Mouse (Mus musculus) cerebellum, postnatal 14 days (tissue): ENCODE measurements around the gene Tmem119.

Experiments used
- DNase-seq, 2 experiments: peaks; one replicate each; pipeline ENCODE4 v3.0.0; 2021; ENCODE audit warnings: mixed read lengths in 2 of 2

Gene Tmem119

DNA sequence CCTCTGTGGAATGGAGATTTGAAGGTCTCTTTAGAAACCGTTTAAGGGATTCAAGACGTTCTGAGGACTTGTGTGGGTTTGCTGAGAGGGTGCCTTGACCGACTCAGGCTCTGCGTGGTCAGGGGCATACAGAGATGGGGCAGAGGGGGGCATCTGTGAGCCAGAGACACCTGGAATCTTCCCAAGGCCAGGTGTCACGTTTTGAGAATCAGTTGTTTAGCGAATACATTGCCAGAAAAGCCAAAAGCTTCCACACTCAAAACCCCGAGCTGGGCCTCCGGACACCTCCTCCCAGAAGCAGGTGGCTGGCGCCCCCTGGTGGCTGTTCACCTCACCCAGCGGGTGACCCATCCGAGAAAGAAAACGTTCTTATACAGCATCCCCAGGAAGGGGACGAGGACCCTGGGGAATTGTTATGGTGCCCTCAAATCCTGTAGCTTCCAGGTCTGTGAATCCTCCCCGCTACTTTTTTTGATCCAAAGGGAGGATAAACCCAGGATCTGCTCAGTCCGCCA is 15.4 kb upstream of the Tmem119 start:
- DNase-seq, result peak; percentile 83 to 90

DNA sequence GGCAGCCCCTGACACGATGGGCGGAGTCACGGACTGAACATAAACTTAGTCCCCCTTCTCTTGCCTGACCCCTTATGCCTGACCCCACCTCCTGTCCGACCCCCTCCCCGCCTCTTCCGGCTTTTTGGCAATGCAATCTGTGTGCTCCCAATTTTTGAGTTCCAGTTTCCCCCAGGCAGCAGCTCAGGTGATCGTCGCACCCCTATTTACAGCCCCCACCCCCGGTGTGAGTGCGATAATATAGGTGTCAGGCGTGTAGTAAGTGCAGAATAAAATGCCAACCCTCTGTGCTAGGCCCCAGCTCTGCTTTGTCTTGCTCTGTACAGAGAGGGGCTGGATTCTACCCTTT is 14.7 kb upstream of the Tmem119 start:
- DNase-seq, result no peak

DNA sequence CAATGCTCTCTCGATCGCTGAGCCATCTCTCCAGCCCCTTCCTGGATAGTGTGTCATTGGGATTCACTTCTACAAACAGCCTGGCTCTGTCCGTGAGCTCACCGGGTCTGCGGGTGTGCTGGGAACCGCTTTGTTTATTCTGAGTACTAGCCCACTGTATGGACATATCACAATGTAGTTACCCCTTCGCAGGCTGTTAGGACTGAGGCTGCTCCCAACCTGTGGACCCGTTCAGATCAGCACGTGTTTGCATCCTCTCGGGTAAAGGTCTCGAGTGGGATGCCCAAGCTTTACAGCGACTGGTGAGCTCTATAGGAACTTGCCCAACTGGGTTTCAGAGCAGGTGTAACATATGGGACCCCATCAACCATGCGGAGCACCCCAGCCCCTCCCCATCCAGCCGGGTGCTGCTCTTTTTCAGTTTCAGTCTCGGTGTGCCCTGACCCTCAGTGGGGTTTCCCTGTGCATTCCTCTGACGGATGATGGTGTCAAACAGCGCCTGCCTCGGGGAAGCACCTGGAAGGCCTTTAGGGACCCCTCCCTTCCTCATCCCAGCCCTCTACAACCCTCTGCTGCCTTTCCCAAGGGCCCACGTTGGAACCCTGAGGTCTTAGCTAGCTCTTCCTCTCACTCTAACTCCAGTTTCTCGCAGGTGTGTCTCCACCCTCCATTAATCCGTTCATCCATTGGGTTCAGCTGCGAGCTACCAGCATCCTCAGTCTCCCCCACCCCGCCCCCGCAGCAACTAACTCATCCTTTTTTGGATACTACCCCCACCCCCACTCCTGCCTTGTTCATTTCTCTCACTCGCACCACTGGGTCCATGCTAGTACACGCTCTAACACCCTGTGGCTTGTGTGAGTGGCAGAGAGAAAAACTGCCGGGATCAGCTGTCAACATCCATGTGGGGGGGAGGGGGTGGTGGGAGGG is 14.1 kb upstream of the Tmem119 start:
- no peak for DNase-seq

DNA sequence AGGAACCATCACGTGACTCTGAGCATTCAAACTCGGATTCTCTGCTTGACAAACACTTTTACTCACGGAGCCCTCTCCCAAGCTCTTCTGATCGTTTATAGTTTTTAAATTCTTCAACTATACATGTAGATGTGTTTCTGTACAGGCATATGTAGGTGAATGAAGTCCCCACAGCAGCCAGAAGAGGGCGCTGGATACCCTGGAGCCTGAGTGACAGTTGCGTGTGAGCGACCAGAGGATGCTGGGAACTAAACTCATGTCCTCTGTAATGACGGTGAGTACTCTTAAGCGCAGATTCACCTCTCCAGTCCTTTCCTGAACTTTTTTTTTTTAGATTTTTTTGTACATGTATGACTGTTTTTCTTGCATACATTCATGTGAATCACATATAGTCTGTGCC is 13.3 kb upstream of the Tmem119 start:
- DNase-seq, result no peak

DNA sequence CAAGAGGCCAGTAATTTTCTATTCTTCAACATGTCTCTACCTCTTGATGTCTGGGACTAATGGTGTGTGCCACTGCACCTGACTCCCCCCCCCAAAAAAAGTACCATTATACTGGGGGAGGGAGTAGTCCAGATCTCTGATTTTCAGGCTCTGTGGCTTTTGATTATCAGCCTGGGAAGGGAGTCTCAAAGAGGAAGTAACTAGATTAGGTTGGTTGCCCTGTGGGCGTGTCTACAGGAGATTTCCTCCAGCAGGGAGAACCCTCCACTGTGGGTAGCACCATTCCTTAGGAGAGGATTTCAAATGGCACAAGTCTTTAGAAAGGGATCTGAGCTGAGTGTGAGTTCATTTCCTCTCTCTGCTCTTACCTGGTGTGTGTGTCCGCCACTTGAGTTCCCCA is 12.3 kb upstream of the Tmem119 start:
- no peak for DNase-seq

DNA sequence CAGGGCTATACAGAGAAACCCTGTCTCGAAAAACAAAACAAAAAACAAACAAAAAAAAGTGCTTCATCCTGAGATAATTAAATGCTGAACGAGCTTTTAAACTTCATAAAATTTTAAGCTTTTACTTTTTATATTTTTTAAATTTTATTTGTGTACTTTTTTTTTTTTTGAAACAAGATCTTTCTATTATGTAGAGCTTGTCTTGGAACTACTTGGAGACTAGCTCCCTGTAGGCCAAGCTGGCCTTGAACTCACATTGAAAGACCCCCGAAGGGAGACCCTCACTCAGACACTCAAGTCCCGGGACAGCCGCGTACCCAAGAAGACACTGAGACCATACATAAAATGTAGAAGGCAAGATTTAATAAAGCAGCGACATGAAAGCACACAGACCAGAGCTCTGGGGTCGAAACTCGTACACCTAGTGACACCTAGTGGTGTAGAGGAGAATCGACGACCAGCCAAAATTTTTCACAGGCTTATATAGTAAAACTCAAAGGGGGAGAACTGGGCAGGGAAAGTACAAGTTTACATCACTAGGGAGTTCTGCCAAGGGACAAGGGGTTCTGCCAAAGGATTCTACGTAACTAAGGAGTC is 11.6 kb upstream of the Tmem119 start:
- peak in 1 of 2 experiments; percentile 32 for DNase-seq

DNA sequence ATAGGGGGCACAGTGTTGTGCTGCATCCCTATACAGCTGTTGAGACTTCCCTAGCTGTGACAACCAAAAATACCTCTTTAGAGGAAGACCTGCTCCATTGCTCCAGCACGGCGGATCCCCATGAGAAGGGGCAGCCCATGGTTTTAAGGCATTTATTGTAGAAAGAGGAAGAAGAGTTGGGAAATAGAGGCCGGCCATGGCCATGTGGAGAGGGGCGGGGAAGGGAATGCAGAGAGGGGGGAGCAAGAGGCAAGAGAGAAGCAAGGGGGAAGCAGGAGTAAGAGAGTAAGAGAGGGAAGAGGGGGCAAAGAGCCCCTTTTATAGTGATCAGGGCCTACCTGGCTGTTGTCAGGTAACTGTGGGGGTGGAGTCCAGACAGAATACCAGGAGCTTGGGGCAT is 9.8 kb upstream of the Tmem119 start:
- DNase-seq, result no peak

DNA sequence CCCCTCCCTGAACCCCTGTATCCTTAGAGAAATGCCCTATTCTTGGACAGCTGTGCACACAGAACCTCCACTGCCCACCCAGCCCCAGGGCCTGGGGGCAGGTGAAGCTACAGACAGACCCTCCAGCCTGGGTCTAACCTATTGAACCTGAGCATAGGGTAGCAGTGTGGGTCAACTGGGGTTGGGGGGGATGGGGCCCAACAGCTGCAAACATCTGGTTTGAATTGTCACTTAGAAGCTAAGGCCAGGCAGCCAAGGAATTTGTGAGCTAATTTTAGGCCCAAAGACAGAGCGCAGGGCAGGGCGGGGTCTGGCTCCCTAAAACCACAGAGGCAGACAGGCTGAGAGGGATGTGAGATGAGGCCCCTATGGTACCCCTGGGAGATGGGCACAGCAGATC is 7.9 kb upstream of the Tmem119 start:
- no peak for DNase-seq

DNA sequence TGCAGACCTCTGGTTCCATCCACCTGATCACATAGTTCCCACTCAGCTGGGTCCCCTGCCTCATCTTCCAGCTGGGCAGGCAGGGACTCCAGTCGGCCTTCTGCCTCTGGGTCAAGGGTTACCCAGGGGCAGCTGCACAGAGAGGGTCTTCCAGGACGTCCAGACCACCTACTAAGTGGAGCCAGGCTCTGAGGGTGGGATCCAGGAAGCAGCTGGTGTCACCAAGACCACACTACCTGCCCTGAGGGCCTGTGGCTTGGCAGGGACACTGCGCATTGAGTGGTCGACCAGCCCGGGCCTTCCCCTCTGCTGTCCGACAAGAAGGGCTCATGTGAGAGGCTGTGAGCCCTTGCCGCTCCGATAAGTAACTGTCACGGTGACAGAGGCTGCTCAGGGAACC is 7.4 kb upstream of the Tmem119 start:
- no peak for DNase-seq

DNA sequence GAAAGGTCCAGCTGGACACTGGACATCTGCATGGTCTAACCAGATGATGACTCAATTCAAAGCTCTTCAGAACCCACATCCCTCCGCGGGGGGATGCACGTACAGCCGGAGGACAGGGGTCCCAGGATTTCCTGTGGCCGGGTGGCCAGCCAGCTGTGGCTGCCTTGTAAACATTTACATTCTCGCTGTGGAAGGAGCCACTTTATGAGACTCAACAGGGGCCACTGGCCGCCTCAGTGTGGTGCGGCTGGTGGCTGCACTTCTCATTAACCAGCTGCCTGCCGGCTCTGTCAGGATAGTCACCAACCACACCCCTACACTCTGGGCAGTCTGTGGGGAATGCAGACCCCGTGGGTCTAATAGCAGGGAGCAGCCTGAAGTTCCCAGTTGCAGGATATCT is 6.1 kb upstream of the Tmem119 start:
- DNase-seq, result no peak

DNA sequence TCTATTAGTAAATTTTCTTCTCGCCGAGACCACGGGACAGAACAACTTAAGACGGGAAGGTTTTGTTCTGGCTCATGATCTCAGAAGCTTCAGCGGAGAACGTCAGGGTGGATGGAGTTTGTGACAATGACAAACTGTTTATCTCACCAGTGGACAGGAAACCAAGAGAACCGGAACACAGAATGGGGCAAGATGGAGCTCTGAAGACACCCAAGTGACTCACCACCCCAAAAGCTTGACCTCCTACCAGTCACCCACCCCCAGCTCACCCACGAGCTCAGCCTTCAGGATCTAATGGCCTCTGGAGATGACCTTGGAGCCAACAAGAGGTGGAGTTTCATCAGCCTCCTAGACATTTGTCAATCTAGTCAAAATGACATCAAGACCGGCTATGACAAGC is 5.0 kb upstream of the Tmem119 start:
- no peak for DNase-seq

DNA sequence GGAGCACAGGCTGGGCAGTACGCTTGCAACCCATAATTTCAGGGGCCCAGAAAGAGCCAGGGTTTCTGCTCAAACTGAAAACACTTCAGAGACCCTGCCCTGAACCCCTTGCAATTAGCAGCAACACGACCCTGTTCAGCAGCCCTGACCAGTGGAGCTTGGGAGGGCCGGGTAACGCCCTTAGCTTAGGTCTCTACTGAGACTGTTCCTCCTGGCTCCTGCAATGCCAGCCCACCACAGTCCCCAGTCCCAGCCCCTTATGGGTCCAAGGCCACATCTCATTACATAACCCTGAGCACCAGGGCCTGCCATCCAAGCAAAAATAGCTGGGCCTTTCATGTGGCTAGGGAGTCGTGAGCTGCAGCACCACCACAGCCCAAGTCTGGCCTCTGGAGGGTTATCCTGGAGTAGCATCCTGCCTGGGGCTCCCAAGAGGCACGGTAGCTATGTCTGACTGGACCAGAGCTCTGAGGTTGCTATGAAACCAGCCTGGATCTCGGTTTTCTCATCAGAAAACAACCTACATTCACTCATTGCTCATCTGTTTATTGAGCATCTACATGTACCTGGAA is 4.2 kb upstream of the Tmem119 start:
- DNase-seq, result no peak

DNA sequence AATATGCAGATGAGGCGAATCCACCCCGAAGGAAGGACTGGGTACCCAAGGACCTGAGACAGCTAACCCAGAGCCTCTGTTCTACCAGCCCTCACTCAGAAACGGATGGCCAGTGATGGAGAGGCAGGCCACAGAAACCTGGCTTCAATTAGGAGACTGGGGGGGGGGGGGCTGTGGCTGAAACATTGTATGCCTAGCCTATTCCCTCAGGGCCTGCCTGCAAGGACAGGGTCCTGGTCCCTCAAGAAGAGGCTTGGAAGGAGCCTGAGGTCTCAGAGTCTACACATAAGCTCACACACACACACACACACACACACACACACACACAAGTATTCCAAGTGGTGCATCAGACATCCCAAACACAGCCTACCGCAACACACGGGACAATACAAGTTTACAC is 625 bp downstream of the Tmem119 start:
- no peak for DNase-seq

DNA sequence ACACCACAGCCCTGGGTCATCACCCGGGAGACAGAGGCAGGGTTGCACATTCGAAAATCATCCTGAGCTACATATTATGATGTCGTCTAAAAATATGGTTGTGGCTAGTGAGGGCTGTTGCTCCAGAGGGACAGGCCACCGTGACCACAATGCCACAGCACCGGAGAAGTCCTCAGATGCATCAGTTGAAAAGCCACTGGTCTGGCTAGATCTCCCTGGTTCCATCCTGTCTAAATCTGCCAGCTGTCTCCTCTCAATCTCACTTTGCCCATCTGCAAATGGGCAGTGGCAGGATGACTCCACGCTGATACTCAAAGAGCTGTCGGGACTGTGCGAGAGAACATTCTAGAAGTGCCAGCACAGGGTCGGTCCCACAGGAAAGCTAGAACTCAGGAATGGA is 1.8 kb downstream of the Tmem119 start:
- no peak for DNase-seq

DNA sequence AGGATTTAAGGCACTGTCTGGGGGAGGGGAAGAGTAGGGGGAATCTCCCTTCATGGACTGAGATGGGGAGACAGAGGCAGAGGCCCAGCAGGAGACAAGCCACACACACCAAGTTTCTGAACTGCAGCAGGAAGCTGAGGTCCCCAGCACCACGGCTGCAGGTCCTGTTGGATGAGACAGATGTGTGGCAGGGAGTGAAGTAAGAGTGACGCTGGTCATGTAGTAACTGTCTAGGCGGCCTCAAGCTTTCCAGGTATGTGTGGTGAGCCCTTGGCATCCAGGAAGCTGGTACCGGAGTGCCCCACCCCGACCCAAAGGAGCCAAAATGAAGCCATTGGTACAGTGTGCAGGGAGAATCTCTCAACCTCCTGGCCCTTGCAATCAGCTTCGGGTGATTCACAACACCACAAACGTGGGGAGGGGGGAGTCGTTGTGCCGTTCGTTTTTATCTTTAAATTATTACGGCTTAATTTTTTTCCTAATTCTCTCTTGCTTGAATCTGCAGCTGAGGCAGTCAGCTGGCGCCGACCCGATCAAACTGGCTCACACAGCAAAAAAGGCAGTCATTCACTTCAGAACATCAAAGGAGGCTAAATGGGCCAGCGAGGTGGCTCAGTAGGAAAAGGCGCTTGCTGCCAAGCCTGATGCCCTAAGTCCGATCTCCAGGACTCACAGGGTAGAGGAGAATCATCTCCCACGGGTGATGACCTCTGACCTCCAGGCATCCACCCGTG is 3.0 kb downstream of the Tmem119 start:
- DNase-seq, result no peak

DNA sequence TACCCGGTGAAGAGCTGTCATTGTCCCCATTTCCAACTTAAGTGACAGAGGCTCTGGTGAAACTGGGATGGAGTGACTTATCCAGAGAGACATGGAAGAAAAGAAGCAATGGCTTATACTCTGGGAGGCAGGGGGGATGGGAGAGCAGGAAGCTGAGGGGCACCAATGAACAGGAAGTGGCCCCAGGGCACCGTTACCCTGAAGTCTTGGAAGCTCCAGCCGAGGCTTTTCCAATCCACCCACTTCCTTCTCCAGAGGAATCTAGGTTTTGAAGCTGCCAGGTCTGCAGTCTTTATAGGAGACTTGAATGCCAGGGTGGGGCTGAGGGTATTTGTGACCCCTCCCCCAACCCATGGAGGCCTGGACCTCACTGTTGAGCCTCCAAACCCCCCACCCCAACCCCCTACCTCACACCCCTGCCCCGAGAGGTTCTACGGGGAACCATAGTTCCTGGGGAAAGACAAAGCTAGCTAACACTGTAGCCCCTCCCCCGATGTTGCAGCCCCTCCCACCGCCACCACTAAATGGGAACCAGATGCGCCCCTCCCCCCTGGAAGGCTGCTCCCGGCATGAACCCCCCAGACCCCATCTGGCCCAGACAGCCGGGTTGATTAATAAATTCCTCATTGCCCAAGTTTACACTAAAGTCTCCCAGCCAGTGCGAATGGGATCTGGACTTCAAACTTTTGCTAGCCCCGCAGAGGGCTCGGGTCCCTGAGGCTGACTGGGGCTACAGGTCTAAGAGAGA is 3.7 kb downstream of the Tmem119 start:
- DNase-seq, result no peak

DNA sequence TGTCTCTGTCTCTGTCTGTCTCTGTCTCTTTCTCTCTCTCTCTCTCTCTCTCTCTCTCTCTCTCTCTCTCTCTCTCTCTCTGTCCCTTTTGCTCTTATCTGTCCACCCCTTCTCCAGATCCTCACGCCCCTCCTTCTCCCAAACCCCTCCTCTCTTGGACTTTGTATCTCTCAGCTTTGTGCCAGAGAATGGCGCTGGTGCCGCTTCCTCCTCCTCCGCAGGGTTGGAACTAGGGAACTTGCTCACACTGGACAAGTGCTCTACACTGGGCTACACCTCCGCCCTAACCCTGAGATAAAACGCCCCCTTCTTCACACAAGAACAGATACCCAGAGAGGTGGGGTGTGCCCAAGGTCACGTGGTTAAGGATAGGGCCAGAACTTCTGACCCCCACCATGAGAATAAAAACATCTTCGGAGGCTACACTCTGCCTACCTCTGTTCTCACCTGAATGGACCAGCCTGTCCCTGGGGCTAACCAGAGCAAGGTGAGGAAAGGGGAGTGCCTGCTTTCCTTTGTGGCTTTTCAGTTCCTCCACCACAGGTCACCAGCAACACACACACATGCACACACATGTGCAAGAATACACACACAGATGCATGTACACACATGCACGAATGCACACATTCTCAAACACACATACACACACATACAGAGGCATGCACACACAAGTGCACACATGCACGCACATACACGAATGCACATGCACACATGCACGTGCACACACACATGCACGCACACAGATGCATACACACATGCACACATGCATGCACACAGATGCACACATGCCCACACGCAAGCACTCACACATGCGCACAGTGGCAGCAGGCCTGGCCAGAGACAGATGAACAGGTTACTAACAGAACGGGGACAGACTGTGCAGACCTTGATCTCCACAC is 8.9 kb downstream of the Tmem119 start:
- no peak for DNase-seq

DNA sequence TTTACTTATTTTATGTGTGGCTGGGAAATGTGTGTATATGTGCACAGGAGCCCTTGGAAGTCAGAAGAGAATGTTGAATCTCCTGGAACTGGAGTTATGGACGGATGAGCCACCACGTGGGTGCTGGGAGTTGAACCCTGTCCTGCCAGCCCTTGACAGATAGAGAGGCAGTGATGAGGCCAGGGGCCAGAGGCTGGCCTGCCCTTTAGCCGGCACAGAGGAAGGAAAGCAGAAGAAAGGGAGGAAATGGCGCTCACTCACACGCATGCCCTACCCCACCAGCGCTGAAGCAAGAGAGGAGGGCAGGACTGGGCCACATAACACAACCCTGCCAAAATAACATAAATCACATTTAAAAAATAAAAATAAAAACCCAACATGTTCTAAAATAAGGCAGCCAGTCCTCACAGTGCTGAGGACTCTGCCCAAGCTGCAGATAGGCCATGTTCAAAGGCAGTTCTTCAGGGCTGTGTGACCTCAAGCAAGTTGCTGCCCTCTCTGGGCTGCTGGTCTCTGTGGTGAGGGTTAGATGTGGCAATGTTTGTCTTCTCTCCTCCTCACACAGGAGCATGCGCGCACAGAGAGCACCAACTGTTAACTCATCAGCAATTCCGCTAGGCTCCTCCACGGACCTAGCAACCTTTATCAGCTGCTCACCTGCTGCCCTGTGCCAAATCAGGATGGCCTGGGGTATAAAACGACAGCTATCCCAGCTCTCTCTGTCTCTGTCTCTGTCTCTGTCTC is 9.7 kb downstream of the Tmem119 start:
- no peak for DNase-seq

DNA sequence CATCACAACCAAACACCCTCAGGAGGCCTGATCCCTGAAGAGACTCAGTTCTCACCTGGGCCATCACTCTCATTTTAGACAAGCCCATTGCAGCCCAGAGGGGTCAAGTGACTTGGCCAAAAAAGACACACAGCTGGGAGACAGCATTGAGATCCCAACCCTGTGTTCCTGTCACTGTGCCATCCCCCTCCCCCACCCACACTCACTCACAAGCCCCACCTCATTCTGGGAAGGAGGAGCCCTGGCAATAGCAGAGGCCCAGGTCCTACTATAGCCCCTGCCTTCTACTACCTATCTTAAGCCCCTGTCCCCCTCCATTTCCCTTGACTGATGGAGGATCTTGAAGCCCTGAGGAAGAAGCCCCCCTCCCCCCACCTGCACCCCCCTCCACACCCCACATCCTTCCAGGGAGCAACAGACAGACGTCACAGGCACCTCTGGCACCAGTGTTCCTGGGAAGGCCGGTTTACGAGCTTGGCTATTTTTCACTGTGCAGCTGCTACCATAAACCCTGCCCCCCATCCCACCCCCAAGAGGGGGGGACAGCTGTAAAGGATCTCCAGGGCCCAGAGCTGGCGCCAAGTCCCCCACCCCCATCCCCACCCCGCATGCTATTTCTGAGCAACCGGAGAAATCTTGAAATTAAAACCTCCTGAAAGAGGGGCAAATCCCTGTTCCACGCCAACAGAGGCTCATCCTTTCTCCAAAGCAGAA is 11.1 kb downstream of the Tmem119 start:
- DNase-seq, result no peak

DNA sequence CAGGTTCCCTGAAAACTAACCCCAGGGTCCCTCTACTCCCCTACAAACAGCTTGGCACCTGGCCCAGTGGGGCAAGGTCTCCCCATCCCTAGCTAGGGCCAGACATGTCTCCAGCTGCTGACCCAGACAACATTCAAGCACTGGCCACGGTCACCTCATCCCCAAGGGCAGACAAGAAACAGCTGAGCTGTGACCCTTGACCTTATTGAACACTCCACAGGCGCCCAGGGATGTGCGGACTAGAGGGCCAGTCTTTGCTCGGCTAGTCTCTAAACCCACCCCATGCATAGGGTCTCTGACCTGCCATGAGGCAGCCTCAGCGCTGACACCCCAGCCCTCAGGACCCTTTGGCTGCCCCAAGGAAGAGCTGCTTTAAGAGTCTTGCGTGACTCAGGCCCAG is 11.7 kb downstream of the Tmem119 start:
- DNase-seq, result no peak
